Mouse (Mus musculus): Measurements from ENCODE around the gene Rpl27. TPM values are rescaled to one million over a fixed set of nuclear protein-coding genes. Genes with fewer than 3 reads are reported as not detected.

The Rpl27 gene
- polyA plus RNA-seq, 1 experiment from 2014 or later: 448 TPM

DNA sequence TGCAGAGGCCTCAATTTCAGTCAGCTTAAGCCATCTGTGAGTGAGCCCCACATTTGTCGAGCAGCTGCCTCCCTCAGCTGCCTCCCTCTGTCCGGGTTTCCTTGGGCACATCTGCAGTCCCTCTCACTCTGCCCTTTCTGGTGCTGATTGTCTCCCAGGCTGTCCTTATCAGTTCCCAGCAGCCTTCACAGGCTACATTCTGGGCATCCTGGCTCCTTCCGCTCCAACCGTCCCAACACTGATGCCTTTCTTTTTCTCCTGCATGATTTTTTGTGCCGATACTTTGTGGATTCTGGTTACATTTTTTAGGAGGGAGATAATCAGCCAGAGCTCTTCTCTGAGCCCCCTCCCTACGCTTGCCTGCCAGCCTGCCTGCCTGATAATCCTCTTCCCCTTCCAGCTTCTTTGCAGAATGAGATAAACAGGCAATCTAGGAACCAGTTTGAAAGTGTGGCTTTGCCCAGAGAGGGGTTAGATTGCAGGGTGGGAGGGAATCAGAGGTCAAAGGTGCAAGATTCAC, 43.5 kb downstream of the Rpl27 start:
- H3K9ac ChIP-seq (ENCODE audit: low read depth, low read length): no peak overlapping the region
- no peak overlapping the region for H3K27ac ChIP-seq
- H3K27me3 ChIP-seq (ENCODE audit: insufficient read depth, low read length): no peaks in the 10 kb centered on the region
- ATAC-seq (replicated peaks; ENCODE audit: low FRiP score, low read depth) (no peak), DNase-seq (ENCODE audit: low spot score) (no peak)
- no peak overlapping the region for H3K4me3 ChIP-seq (replicated peaks; ENCODE audit: low read depth, low read length)
- TF ChIP-seq CTCF (IDR thresholded peaks at IDR 0.05; ENCODE audit: low read depth): no peak
- H3K4me2 ChIP-seq (ENCODE audit: low read length): no peak overlapping the region
- 0 out of 2 replicates have a peak, but pooled peaks cover 4% of the 10 kb centered on the region for H3K36me3 ChIP-seq (ENCODE audit: insufficient read depth, low read length)
- H3K9me3 ChIP-seq (replicated peaks; ENCODE audit: low read length): no peaks in the 10 kb centered on the region
- WGBS: 56% methylated on average over 6 of the region's 6 CpGs
- no peaks in the 10 kb centered on the region for H3K4me1 ChIP-seq (replicated peaks; ENCODE audit: insufficient read depth, low read length)

DNA sequence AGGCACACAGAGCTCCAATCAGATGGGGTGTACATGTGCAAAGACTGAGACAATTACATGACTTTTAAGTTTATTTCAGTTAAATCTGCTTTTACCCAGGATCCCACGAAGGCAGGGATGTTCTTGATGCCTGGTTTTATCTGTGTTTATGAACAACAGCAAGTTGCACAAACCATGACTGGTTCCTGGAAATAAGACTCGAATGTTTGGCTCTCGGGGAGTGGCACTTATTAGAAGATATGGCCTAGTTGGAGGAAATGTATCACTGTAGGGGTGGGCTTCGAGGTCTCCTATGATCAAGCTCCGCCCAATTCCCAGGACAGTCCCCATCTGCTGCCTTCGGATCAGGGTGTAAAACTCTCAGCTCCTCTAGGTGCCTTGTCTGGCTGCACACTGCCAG, 44.0 kb downstream of the Rpl27 start:
- WGBS: 74% methylated on average over 6 of the region's 6 CpGs
- ATAC-seq (replicated peaks; ENCODE audit: low FRiP score, low read depth) (no peak), DNase-seq (ENCODE audit: low spot score) (no peak)
- no peaks in the 10 kb centered on the region for H3K9me3 ChIP-seq (replicated peaks; ENCODE audit: low read length)
- no peaks in the 10 kb centered on the region for H3K27me3 ChIP-seq (ENCODE audit: insufficient read depth, low read length)
- H3K27ac ChIP-seq: no peak overlapping the region
- H3K4me2 ChIP-seq (ENCODE audit: low read length): no peak overlapping the region
- no peaks in the 10 kb centered on the region for H3K4me1 ChIP-seq (replicated peaks; ENCODE audit: insufficient read depth, low read length)
- no peak for TF ChIP-seq CTCF (IDR thresholded peaks at IDR 0.05; ENCODE audit: low read depth)
- H3K4me3 ChIP-seq (replicated peaks; ENCODE audit: low read depth, low read length): no peak overlapping the region
- H3K36me3 ChIP-seq (ENCODE audit: insufficient read depth, low read length): 0 out of 2 replicates have a peak, but pooled peaks cover 4% of the 10 kb centered on the region
- no peak overlapping the region for H3K9ac ChIP-seq (ENCODE audit: low read depth, low read length)

Small RNA genes within 50 kb of the gene (microRNA-seq; reads per million reads assigned to microRNA genes)
- not detected for gene Mir6929

Other genes with a start within 250 kb of the Rpl27 start
- 18.6 and 20.3 TPM in 2 replicates for gene Ezh1, start 215.8 kb upstream of the Rpl27 start, polyA plus RNA-seq (2015; fragmentation: Nextera tagmentation; extraction: Ambion mirVana)
- 242 and 247 TPM in 2 replicates for gene Ramp2, start 196.3 kb upstream of the Rpl27 start, polyA plus RNA-seq (2015; fragmentation: Nextera tagmentation; extraction: Ambion mirVana)
- 179 and 180 TPM in 2 replicates for gene Vps25, start 188.6 kb upstream of the Rpl27 start, polyA plus RNA-seq (2015; fragmentation: Nextera tagmentation; extraction: Ambion mirVana)
- 47.0 and 48.8 TPM in 2 replicates for gene Wnk4, start 181.7 kb upstream of the Rpl27 start, polyA plus RNA-seq (2015; fragmentation: Nextera tagmentation; extraction: Ambion mirVana)
- gene Cntd1, start 163.3 kb upstream of the Rpl27 start, polyA plus RNA-seq (2015; fragmentation: Nextera tagmentation; extraction: Ambion mirVana): 1.5 and 2.0 TPM in 2 replicates
- gene Coa3, start 163.2 kb upstream of the Rpl27 start, polyA plus RNA-seq (2015; fragmentation: Nextera tagmentation; extraction: Ambion mirVana): 209 and 211 TPM in 2 replicates
- 156 and 165 TPM in 2 replicates for gene Becn1, start 140.0 kb upstream of the Rpl27 start, polyA plus RNA-seq (2015; fragmentation: Nextera tagmentation; extraction: Ambion mirVana)
- gene Psme3, start 126.1 kb upstream of the Rpl27 start, polyA plus RNA-seq (2015; fragmentation: Nextera tagmentation; extraction: Ambion mirVana): 102 and 104 TPM in 2 replicates
- gene Aoc2, start 117.2 kb upstream of the Rpl27 start, polyA plus RNA-seq (2015; fragmentation: Nextera tagmentation; extraction: Ambion mirVana): 0.37 and 0.58 TPM in 2 replicates
- gene Aoc3, start 111.7 kb upstream of the Rpl27 start, polyA plus RNA-seq (2015; fragmentation: Nextera tagmentation; extraction: Ambion mirVana): 1.8 and 2.0 TPM in 2 replicates
- gene G6pc, start 74.7 kb upstream of the Rpl27 start, polyA plus RNA-seq (2015; fragmentation: Nextera tagmentation; extraction: Ambion mirVana): 23.2 and 37.0 TPM in 2 replicates
- gene Aarsd1, start 24.7 kb upstream of the Rpl27 start, polyA plus RNA-seq (2015; fragmentation: Nextera tagmentation; extraction: Ambion mirVana): 58.4 and 66.0 TPM in 2 replicates
- gene Gm27029, start 17.5 kb upstream of the Rpl27 start, polyA plus RNA-seq (2015; fragmentation: Nextera tagmentation; extraction: Ambion mirVana): 4.0 and 4.5 TPM in 2 replicates
- 17.9 and 19.6 TPM in 2 replicates for gene Rundc1, start 17.2 kb upstream of the Rpl27 start, polyA plus RNA-seq (2015; fragmentation: Nextera tagmentation; extraction: Ambion mirVana)
- gene Ptges3l, start 17.0 kb upstream of the Rpl27 start, polyA plus RNA-seq (2015; fragmentation: Nextera tagmentation; extraction: Ambion mirVana): 8.7 and 11.5 TPM in 2 replicates
- gene Ifi35, start 6.1 kb downstream of the Rpl27 start, polyA plus RNA-seq (2015; fragmentation: Nextera tagmentation; extraction: Ambion mirVana): 30.0 and 30.8 TPM in 2 replicates
- gene Rnd2, start 22.7 kb downstream of the Rpl27 start, polyA plus RNA-seq (2015; fragmentation: Nextera tagmentation; extraction: Ambion mirVana): 10.3 and 11.1 TPM in 2 replicates
- gene Vat1, start 23.9 kb downstream of the Rpl27 start, polyA plus RNA-seq (2015; fragmentation: Nextera tagmentation; extraction: Ambion mirVana): 37.7 and 38.6 TPM in 2 replicates
- gene Brca1, start 109.7 kb downstream of the Rpl27 start, polyA plus RNA-seq (2015; fragmentation: Nextera tagmentation; extraction: Ambion mirVana): 4.2 and 6.3 TPM in 2 replicates
- 62.6 and 63.3 TPM in 2 replicates for gene Nbr1, start 109.9 kb downstream of the Rpl27 start, polyA plus RNA-seq (2015; fragmentation: Nextera tagmentation; extraction: Ambion mirVana)
- 19.4 and 20.9 TPM in 2 replicates for gene Tmem106a, start 139.9 kb downstream of the Rpl27 start, polyA plus RNA-seq (2015; fragmentation: Nextera tagmentation; extraction: Ambion mirVana)
- 0.37 TPM in 1 of 2 replicates, not detected in the other for gene Gm11634, start 157.0 kb downstream of the Rpl27 start, polyA plus RNA-seq (2015; fragmentation: Nextera tagmentation; extraction: Ambion mirVana)
- gene Rdm1, start 184.9 kb downstream of the Rpl27 start, polyA plus RNA-seq (2015; fragmentation: Nextera tagmentation; extraction: Ambion mirVana): 30.9 and 37.6 TPM in 2 replicates
- 7.0 and 7.9 TPM in 2 replicates for gene Arl4d, start 223.2 kb downstream of the Rpl27 start, polyA plus RNA-seq (2015; fragmentation: Nextera tagmentation; extraction: Ambion mirVana)

All from kidney, postnatal 0 days (tissue).